Mouse (Mus musculus): ENCODE data around the gene Klk13.

Gene Klk13

GRCm38 (mm10) chr7:43770701-43771100, 58.3 kb downstream of the Klk13 start:
- DNase-seq (ENCODE audit: extremely low read depth, low read depth, low spot score): no peak

GRCm38 (mm10) chr7:43771916-43772315, 59.5 kb downstream of the Klk13 start:
- DNase-seq (ENCODE audit: extremely low read depth, low read depth, low spot score): no peak

GRCm38 (mm10) chr7:43772901-43773300, 60.5 kb downstream of the Klk13 start:
- no peak for DNase-seq (ENCODE audit: extremely low read depth, low read depth, low spot score)

GRCm38 (mm10) chr7:43774364-43774763, 62.0 kb downstream of the Klk13 start, which contains the start of gene Klk11:
TSS of gene Klk11 (plus strand) at chr7:43774604.
- DNase-seq (ENCODE audit: extremely low read depth, low read depth, low spot score): no peak

- no peak for DNase-seq (ENCODE audit: extremely low read depth, low read depth, low spot score)
Measured at GRCm38 (mm10) chr7:43774802-43775201, 62.4 kb downstream of the Klk13 start.

GRCm38 (mm10) chr7:43775311-43776057, 63.1 kb downstream of the Klk13 start:
- no peak for DNase-seq (ENCODE audit: extremely low read depth, low read depth, low spot score)

GRCm38 (mm10) chr7:43776506-43776905, 64.1 kb downstream of the Klk13 start:
- no peak for DNase-seq (ENCODE audit: extremely low read depth, low read depth, low spot score)

Data from fat pad, adult 2 months (tissue).